In the genomic region with DNA sequence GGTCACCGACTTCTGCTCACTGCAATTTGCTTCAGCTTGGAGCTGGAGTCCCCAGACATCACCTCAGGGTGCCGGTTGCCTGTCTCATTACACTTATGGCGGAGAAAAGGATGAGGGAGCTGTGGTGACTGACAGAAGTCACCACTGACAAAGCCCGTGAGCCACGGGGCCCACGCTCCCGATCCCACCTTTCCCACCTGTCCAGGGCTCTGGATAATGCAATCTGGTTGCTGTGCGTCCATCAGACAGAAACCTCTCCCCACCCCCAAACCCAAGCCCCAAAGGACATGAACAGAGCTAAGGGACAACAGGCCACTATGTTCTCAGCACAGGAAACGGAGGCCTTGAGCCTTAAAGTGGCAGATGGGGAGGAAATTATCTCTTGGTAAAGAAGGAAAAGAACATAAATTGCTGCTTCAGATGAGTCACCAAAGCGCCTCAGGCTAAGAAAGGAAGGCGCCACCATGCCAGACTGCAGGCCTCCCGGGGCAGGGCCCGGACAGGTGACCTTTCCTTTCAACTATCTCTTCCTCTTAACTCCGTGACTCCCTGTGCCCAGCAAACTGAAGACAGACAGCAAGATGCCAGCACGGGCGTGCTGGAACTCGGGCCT, we compare ENCODE assay signal across 9 mouse cellular contexts. TPM values are rescaled to one million over a fixed set of nuclear protein-coding genes. Genes with fewer than 3 reads are reported as not detected.
DNase-seq lines count a peak whose midpoint lies in the region; ATAC-seq lines count a peak whose summit lies in the region.
"Had no signal": no experiment of that assay in that cellular context is flagged by ENCODE, and none has a peak within 500 bp of the region (broad histone marks: within the 10 kb centered on the region; RNA-seq: fewer than 3 reads in every experiment).

No protein-coding gene starts in this region.

- H3K4me1 ChIP-seq in heart, embryonic 11.5 days (ENCODE audit: control insufficient read depth, insufficient read depth, low read length): peaks cover 24% of the 10 kb centered on the region
- H3K4me1 ChIP-seq in intestine, embryonic 15.5 days (replicated peaks): 0 out of 2 replicates have a peak, but pooled peaks cover 2% of the 10 kb centered on the region

- no peak for DNase-seq in heart, adult 8-10 months (ENCODE audit: low spot score)
- DNase-seq in urinary bladder, postnatal 14 days (ENCODE audit: low spot score): peak; percentile 64
- no peak for DNase-seq in urinary bladder, postnatal 4 days (ENCODE audit: low spot score in 2 of 2)
- DNase-seq in thymus, postnatal 0 days (ENCODE audit: low spot score): no peak
- DNase-seq: liver, embryonic 13.5 days; thymus, postnatal 4 days had no signal

- H3K4me3 ChIP-seq in heart, embryonic 11.5 days (ENCODE audit: low read depth, low read length): no peak overlapping the region
- H3K4me3 ChIP-seq in intestine, embryonic 15.5 days (replicated peaks): no peak overlapping the region
- H3K4me3 ChIP-seq: liver, embryonic 13.5 days had no signal

- H3K27me3 ChIP-seq in heart, embryonic 11.5 days (ENCODE audit: control insufficient read depth, insufficient read depth, low read length): no peaks in the 10 kb centered on the region
- H3K27me3 ChIP-seq in intestine, embryonic 15.5 days (replicated peaks): no peaks in the 10 kb centered on the region
- H3K27me3 ChIP-seq: liver, embryonic 13.5 days had no signal

- ATAC-seq in heart, embryonic 11.5 days (replicated peaks; ENCODE audit: insufficient number of reproducible peaks, low FRiP score, low TSS enrichment): no peak
- peak; percentile 25; the same call in 1 of the 2 replicates for ATAC-seq in intestine, embryonic 15.5 days
- no peak for ATAC-seq in CD4-positive, CD25-positive, alpha-beta regulatory T cell, adult 4 months

- no peak overlapping the region for H3K4me2 ChIP-seq in heart, embryonic 11.5 days
- no peak overlapping the region for H3K4me2 ChIP-seq in intestine, embryonic 15.5 days (replicated peaks)
- H3K4me2 ChIP-seq: liver, embryonic 13.5 days had no signal

- 56% methylated on average over 17 of the region's 17 CpGs for WGBS in heart, embryonic 11.5 days (ENCODE audit: insufficient replicate concordance)
- 49% methylated on average over 17 of the region's 17 CpGs for WGBS in intestine, embryonic 15.5 days

- no peaks in the 10 kb centered on the region for H3K36me3 ChIP-seq in heart, embryonic 11.5 days (ENCODE audit: control insufficient read depth, insufficient read depth, low read length)
- H3K36me3 ChIP-seq in intestine, embryonic 15.5 days: no peaks in the 10 kb centered on the region
- H3K36me3 ChIP-seq: liver, embryonic 13.5 days had no signal

- H3K9ac ChIP-seq in heart, embryonic 11.5 days (ENCODE audit: low read depth, low read length): 0 out of 2 replicates have a peak overlapping the region, but pooled peaks have one; percentile 7
- no peak overlapping the region for H3K9ac ChIP-seq in intestine, embryonic 15.5 days
- H3K9ac ChIP-seq: liver, embryonic 13.5 days had no signal

- H3K9me3 ChIP-seq in heart, embryonic 11.5 days (replicated peaks; ENCODE audit: control insufficient read depth, low read length): no peaks in the 10 kb centered on the region
- H3K9me3 ChIP-seq in intestine, embryonic 15.5 days: no peaks in the 10 kb centered on the region
- H3K9me3 ChIP-seq: liver, embryonic 13.5 days had no signal

- 0 out of 2 replicates have a peak overlapping the region, but pooled peaks have one; percentile 15 for H3K27ac ChIP-seq in heart, embryonic 11.5 days (ENCODE audit: low read depth, low read length)
- 0 out of 2 replicates have a peak overlapping the region, but pooled peaks have one; percentile 4 for H3K27ac ChIP-seq in intestine, embryonic 15.5 days
- H3K27ac ChIP-seq: liver, embryonic 13.5 days had no signal

RNA-seq across cellular contexts. Expression of gene Man1c1, which starts 34.2 kb away (rescaled TPM):
- polyA plus RNA-seq in heart, embryonic 11.5 days (2014; fragmentation: Nextera tagmentation; extraction: Ambion mirVana): 8.6 and 9.3 TPM in 2 replicates
- total RNA-seq in heart, adult 8-10 months (2022): 10 to 100 TPM; 22.6 to 26.7 (median 25.3) TPM
- 3.0 TPM in 2 replicates for polyA plus RNA-seq in intestine, embryonic 15.5 days (2015; fragmentation: Nextera tagmentation; extraction: Ambion mirVana)
- 0.91 and 1.2 TPM in 2 replicates for polyA plus RNA-seq in thymus, postnatal 0 days (2015; fragmentation: Nextera tagmentation; extraction: Ambion mirVana)
- 1 to 10 TPM; 1.0 to 1.4 TPM for polyA plus RNA-seq in CD4-positive, CD25-positive, alpha-beta regulatory T cell, adult 4 months (2017; shearing (Covaris generic))
